Mouse (Mus musculus): ENCODE data around the gene Tex46. TPM values are rescaled to one million over a fixed set of nuclear protein-coding genes. Genes with fewer than 3 reads are reported as not detected.

Gene Tex46
- not detected for polyA plus RNA-seq (2014; fragmentation: Illumina TruSeq; extraction: RNeasy Lipid Tissue Mini Kit (QIAGEN cat#74804); ENCODE audit: low read depth, low replicate concordance)

DNA sequence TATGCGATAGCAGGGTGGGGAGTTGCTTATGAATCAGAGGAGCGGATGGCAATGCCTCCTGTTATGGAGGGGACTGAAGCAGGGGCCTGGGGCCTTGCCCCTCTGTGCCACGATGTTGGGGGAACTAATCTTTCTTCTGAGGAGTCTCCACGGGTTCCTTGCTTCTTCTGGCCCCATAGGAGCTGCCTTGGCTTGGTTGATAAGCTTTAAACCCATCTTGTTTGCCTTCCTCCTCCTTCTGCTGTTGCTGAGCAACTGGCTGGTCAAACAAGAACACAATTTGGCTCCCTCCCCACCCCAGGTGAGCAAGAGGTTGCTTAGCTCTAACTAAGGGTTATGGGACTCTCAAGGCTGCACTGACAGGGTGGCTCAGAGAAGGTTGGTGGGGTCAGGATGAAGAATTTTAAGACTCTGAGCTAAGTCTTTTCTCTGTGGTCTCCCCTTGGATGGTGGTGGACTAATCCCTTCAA, at the start of gene Tex46:
Tex46 (plus strand) TSS at position 51 of the 470 bp plus-strand sequence.

DNA sequence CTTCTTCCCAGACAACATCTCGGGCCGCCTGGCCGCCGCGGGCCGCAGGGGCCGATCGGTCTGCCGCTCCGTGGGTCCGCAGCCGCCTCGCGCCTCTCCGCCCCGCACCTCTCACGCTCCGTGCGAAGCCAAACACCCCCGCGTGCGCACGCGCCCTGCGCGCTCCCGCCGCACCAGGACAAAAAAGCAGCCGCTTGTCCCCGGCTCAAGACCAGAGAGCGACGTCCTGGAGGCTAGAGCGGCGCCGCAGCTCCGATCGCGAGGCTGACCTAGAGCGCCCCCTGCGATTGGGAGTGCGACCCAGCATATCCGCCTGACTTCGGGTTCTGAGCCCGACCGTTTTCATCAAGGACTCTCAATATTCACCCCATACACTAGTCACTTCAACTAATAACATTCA, 7.7 kb upstream of the Tex46 start, which contains the start of gene Kdm1a:
Kdm1a (minus strand) TSS at position 156 of the 400 bp plus-strand sequence.

DNA sequence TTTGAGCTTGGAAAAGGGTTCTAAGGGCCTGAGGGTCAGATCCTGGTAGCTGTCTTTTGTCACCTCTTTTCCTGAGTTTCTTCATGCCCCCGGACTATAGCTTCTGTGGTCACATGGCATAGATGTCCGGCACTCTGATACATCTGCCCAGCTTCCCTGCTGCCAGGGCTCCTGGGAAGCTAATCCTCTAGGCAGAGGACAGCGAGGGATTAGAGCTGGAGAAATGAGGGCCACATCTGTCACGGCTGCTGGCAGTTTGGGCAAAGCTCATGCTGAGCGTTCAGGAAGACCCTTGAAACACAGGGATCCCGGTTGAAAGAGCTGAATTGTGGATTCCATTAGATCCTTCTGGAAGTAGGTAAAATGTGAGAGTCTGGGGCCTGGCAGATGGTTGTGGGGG, 12.2 kb downstream of the Tex46 start, which contains the start of gene Lactbl1:
Lactbl1 (plus strand) TSS at position 234 of the 400 bp plus-strand sequence.

Other genes with a start within 250 kb of the Tex46 start
- not detected for gene Htr1d, start 186.9 kb upstream of the Tex46 start, polyA plus RNA-seq (2014; fragmentation: Illumina TruSeq; extraction: RNeasy Lipid Tissue Mini Kit (QIAGEN cat#74804); ENCODE audit: low read depth, low replicate concordance)
- 0.24 TPM for gene 6030445D17Rik, start 148.2 kb upstream of the Tex46 start, polyA plus RNA-seq (2014; fragmentation: Illumina TruSeq; extraction: RNeasy Lipid Tissue Mini Kit (QIAGEN cat#74804); ENCODE audit: low read depth, low replicate concordance)
- 34.8 TPM for gene Luzp1, start 140.7 kb upstream of the Tex46 start, polyA plus RNA-seq (2014; fragmentation: Illumina TruSeq; extraction: RNeasy Lipid Tissue Mini Kit (QIAGEN cat#74804); ENCODE audit: low read depth, low replicate concordance)
- gene Kdm1a, start 7.7 kb upstream of the Tex46 start, polyA plus RNA-seq (2014; fragmentation: Illumina TruSeq; extraction: RNeasy Lipid Tissue Mini Kit (QIAGEN cat#74804); ENCODE audit: low read depth, low replicate concordance) = 43.3 TPM
- gene Lactbl1, start 12.2 kb downstream of the Tex46 start, polyA plus RNA-seq (2014; fragmentation: Illumina TruSeq; extraction: RNeasy Lipid Tissue Mini Kit (QIAGEN cat#74804); ENCODE audit: low read depth, low replicate concordance) = not detected
- 0.69 TPM for gene Ephb2, start 225.6 kb downstream of the Tex46 start, polyA plus RNA-seq (2014; fragmentation: Illumina TruSeq; extraction: RNeasy Lipid Tissue Mini Kit (QIAGEN cat#74804); ENCODE audit: low read depth, low replicate concordance)

Data from kidney, adult 10 weeks (tissue).